Mouse (Mus musculus): ENCODE measurements around the gene Slc16a14. TPM values are rescaled to one million over a fixed set of nuclear protein-coding genes. Genes with fewer than 3 reads are reported as not detected.

Slc16a14 gene
- polyA plus RNA-seq, 1 experiment, result not detected

DNA sequence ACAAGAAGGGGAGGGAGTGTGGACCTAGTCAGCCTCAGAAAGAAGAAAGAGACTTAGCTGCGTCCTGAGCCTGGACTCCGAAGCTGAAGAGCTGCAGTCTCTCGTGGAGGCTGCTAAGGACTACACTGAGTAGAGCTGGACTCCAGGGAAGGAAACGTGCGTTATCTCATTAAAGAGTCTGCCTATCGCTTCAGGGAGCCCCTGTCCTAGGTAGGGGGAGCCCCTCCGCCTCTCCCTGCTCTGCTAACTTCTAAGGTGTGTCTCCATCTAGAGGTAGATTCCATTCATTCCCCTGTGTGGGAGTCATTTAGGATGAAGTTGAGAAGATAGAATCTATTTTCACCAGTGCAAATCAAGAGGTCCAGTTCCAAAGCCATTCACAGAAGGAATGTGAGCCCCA is 65.4 kb downstream of the Slc16a14 start:
- Histone ChIP-seq H3K27ac (ENCODE audit: control insufficient read depth, insufficient read depth, low read depth, low read length, poor library complexity) (no peak overlapping the region), H3K4me1 (ENCODE audit: control insufficient read depth, insufficient read depth, low read length) (no peaks in the 10 kb centered on the region), H3K4me3 (replicated peaks; ENCODE audit: control insufficient read depth, low read depth, low read length) (no peak overlapping the region)
- WGBS, result 58% methylated on average over 7 of the region's 7 CpGs
- TF ChIP-seq POLR2A (IDR thresholded peaks at IDR 0.05; ENCODE audit: borderline replicate concordance, control insufficient read depth, low read depth, low read length) (no peak), CTCF (IDR thresholded peaks at IDR 0.05; ENCODE audit: control insufficient read depth, insufficient read depth, low read length) (no peak)

DNA sequence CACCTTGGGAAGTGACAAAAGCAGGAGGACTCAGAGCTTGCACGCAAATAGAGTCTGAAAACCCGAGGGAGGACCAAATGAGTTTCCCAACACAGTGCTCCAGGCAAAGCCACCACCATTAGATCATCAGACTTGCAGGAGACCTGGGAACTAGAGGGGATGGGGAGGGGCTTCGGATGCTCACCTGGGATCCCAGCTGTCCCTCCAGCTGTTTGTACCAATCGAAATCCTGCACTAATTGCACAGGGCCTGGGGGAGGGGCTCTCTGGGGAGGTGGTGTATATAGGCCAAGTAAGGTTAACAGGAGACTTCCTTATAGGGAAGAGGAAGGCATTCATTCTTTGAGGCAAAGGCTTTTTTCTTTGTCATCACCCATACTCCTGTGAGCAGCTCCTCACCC is 66.1 kb downstream of the Slc16a14 start:
- Histone ChIP-seq H3K27ac (ENCODE audit: control insufficient read depth, insufficient read depth, low read depth, low read length, poor library complexity) (no peak overlapping the region), H3K4me1 (ENCODE audit: control insufficient read depth, insufficient read depth, low read length) (no peaks in the 10 kb centered on the region), H3K4me3 (replicated peaks; ENCODE audit: control insufficient read depth, low read depth, low read length) (no peak overlapping the region)
- TF ChIP-seq CTCF (IDR thresholded peaks at IDR 0.05; ENCODE audit: control insufficient read depth, insufficient read depth, low read length) (no peak), POLR2A (IDR thresholded peaks at IDR 0.05; ENCODE audit: borderline replicate concordance, control insufficient read depth, low read depth, low read length) (no peak)
- WGBS, result 76% methylated on average over 4 of the region's 4 CpGs

DNA sequence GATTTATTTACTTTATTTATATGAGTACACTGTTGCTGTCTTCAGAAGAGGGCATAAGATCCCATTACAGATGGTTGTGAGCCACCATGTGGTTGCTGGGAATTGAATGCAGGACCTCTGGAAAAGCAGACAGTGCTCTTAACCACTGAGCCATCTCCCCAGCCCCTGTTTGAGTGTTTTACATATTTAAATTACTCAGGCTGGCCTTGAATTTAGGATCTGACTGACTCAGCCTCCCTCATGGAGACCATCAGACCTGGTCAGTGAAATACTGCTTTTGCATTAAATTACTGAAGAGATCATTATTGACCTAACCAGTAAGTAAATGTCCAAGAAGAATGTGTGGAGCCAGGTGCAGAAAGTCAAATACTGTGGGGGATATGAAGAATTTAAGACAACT is 66.6 kb downstream of the Slc16a14 start:
- no peak for TF ChIP-seq CTCF (IDR thresholded peaks at IDR 0.05; ENCODE audit: control insufficient read depth, insufficient read depth, low read length)
- no peak for TF ChIP-seq POLR2A (IDR thresholded peaks at IDR 0.05; ENCODE audit: borderline replicate concordance, control insufficient read depth, low read depth, low read length)
- H3K4me3 ChIP-seq (replicated peaks; ENCODE audit: control insufficient read depth, low read depth, low read length), result no peak overlapping the region
- H3K27ac ChIP-seq (ENCODE audit: control insufficient read depth, insufficient read depth, low read depth, low read length, poor library complexity), result no peak overlapping the region
- H3K4me1 ChIP-seq (ENCODE audit: control insufficient read depth, insufficient read depth, low read length), result no peaks in the 10 kb centered on the region

DNA sequence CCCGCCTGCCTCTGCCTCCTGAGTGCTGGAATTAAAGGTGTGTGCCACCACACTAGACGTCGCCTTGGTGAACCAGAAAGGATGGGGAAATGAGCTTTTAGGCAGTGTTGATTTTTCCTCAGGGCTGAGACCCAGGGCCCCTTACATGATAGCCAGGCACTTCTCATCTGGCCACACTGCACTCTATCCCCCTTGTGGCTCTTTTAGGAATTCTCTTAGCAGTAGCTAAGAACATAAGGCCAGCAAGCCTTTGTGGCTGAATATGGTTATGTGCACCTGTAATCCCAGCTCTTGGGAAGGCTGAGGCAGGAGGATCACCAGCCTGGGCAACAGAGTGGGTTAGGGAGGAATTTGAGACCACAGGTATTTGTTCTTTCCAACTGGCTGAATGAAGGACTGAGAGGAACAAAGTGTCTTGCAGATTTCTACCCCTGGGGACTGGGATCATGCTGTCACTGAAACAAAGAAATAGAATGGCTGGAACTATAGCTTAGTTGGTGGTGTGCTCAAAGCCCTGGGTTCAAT is 68.2 kb downstream of the Slc16a14 start:
- TF ChIP-seq CTCF (IDR thresholded peaks at IDR 0.05; ENCODE audit: control insufficient read depth, insufficient read depth, low read length) (no peak), POLR2A (IDR thresholded peaks at IDR 0.05; ENCODE audit: borderline replicate concordance, control insufficient read depth, low read depth, low read length) (no peak)
- no peak overlapping the region for H3K27ac ChIP-seq (ENCODE audit: control insufficient read depth, insufficient read depth, low read depth, low read length, poor library complexity)
- no peaks in the 10 kb centered on the region for H3K4me1 ChIP-seq (ENCODE audit: control insufficient read depth, insufficient read depth, low read length)
- 90% methylated on average over 3 of the region's 3 CpGs for WGBS
- no peak overlapping the region for H3K4me3 ChIP-seq (replicated peaks; ENCODE audit: control insufficient read depth, low read depth, low read length)

DNA sequence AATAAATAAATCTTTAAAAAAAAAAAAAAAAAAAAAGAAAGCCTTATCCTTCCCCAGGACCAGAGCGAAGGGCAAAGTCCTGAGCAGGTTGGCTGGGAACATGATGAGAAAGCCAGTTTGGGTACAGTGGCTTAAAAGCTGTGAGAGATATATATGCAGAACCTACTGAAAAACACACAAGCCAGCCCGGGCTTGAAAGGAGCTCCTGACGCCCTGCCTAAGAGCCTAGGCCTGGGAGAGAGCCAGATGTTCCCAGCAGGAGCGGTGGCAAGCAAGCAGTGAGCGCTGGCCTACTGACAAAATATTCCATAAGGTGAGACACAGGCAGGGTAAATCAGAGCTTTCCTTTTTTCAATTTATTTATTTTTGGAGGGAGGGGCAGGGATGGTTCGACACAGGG is 68.7 kb downstream of the Slc16a14 start:
- Histone ChIP-seq H3K4me1 (ENCODE audit: control insufficient read depth, insufficient read depth, low read length) (no peaks in the 10 kb centered on the region), H3K27ac (ENCODE audit: control insufficient read depth, insufficient read depth, low read depth, low read length, poor library complexity) (no peak overlapping the region), H3K4me3 (replicated peaks; ENCODE audit: control insufficient read depth, low read depth, low read length) (no peak overlapping the region)
- no peak for TF ChIP-seq CTCF (IDR thresholded peaks at IDR 0.05; ENCODE audit: control insufficient read depth, insufficient read depth, low read length)
- TF ChIP-seq POLR2A (IDR thresholded peaks at IDR 0.05; ENCODE audit: borderline replicate concordance, control insufficient read depth, low read depth, low read length), result no peak
- 90% methylated on average over 6 of the region's 6 CpGs for WGBS

DNA sequence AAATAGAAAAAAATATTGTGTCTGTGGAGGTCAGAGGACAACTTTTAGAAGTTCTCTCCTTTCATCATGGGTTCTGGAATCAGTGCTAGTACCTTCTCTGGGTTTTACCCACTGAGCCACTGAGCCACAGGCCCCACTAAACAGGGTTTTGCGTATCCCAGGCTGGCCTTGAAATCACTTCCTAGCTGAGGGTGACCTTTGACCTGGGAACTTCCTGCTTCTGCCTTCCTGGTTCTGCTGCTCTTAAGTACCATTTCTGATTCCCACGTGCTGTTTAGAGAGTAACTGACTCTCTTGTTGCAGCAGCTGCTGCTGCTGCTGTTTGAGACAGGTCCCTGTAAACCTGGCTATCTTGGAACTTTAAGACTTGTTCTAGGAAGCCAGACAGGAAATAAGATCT is 70.3 kb downstream of the Slc16a14 start:
- no peak overlapping the region for H3K4me3 ChIP-seq (replicated peaks; ENCODE audit: control insufficient read depth, low read depth, low read length)
- no peak for TF ChIP-seq POLR2A (IDR thresholded peaks at IDR 0.05; ENCODE audit: borderline replicate concordance, control insufficient read depth, low read depth, low read length)
- no peak for TF ChIP-seq CTCF (IDR thresholded peaks at IDR 0.05; ENCODE audit: control insufficient read depth, insufficient read depth, low read length)
- 43% methylated on average over 2 of the region's 2 CpGs for WGBS
- no peaks in the 10 kb centered on the region for H3K4me1 ChIP-seq (ENCODE audit: control insufficient read depth, insufficient read depth, low read length)
- no peak overlapping the region for H3K27ac ChIP-seq (ENCODE audit: control insufficient read depth, insufficient read depth, low read depth, low read length, poor library complexity)

DNA sequence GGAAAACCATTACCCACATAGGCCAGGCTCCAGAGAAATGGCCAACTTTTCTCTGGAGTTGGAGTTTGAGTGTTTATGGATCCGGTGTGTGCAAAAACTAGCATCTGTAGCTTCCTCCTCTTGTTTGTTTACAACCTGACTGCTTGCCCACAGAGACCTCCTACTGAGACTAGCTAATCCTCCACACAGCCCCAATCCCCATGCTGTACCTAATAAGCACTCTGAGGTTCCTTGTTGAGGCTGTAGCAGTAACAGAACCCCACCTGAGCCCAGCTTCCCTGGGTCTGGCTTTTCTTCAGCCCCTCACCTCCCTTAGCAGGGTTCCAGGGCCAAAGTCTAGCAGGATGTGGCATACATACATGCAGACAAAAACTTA is 73.7 kb downstream of the Slc16a14 start:
- no peak overlapping the region for H3K27ac ChIP-seq (ENCODE audit: control insufficient read depth, insufficient read depth, low read depth, low read length, poor library complexity)
- TF ChIP-seq POLR2A (IDR thresholded peaks at IDR 0.05; ENCODE audit: borderline replicate concordance, control insufficient read depth, low read depth, low read length), result no peak
- no peak for TF ChIP-seq CTCF (IDR thresholded peaks at IDR 0.05; ENCODE audit: control insufficient read depth, insufficient read depth, low read length)
- H3K4me3 ChIP-seq (replicated peaks; ENCODE audit: control insufficient read depth, low read depth, low read length), result no peak overlapping the region
- no peaks in the 10 kb centered on the region for H3K4me1 ChIP-seq (ENCODE audit: control insufficient read depth, insufficient read depth, low read length)
- WGBS, result 80% methylated on average over 1 of the region's 1 CpGs

DNA sequence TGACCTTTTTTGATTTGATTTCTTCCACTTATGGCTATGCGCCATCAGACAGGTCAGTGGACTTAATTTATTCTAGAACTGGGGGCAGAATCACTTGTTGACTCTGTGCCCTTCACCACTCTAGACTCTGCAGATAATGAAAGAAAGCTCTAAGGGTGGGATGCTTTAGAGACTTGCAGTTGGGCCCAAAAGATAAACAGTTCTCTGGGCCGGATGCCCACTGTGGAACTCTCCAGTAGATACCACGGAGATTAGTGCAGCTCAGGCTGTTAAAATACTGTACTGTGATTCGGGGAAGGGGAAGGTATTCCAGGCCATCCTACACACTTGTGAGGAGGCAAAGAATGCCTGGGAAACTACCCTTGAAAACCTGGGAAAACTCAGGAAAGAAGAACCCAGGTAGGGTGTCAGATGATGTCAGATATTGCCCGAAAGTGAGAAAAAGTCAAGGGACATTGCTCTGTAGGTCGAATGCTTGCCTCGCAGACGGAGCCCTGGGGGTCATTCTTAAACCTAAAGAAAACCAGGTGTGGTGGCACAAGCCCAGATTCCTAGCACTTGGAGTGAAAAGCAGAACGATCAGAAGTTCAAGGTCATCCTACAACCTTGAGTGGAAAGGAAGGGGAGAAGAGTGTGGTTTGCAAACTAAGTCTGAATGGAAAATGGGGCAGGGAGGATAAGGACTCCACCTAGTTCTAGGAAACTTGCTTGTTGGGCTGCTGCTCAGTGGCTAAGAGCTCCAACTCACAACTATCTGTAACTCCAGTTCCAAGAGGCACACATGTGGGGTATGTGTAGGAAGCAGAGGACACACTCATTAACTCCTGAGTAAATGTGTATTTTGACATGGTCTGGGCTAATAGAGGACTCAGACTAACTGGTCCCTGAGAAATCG is 74.3 kb downstream of the Slc16a14 start:
- no peak for TF ChIP-seq CTCF (IDR thresholded peaks at IDR 0.05; ENCODE audit: control insufficient read depth, insufficient read depth, low read length)
- WGBS, result 69% methylated on average over 10 of the region's 10 CpGs
- Histone ChIP-seq H3K4me3 (replicated peaks; ENCODE audit: control insufficient read depth, low read depth, low read length) (no peak overlapping the region), H3K4me1 (ENCODE audit: control insufficient read depth, insufficient read depth, low read length) (no peaks in the 10 kb centered on the region), H3K27ac (ENCODE audit: control insufficient read depth, insufficient read depth, low read depth, low read length, poor library complexity) (no peak overlapping the region)

All from bone marrow, adult 2 months (tissue).